Mouse (Mus musculus) granulocyte monocyte progenitor cell, adult 5-6 weeks (primary cell): ENCODE results near the gene Elobl. TPM values are rescaled to one million over a fixed set of nuclear protein-coding genes. Genes with fewer than 3 reads are reported as not detected.
"Not testable (repeated sequence)": the region's sequence is repeated elsewhere in the genome, so short reads cannot be mapped to it uniquely, and the experiment has no call there.

Source experiments
- ATAC-seq: replicated peaks from 2 replicates; pipeline ENCODE4 v1.8.0; 2016; ENCODE audit warnings: mild to moderate bottlenecking, moderate TSS enrichment, inconsistent platforms; ENCODE audit not compliant: poor library complexity, severe bottlenecking
- total RNA-seq, 2 experiments: library from RNA; stranded (forward) in 1 of 2; stranded (reverse) in 1 of 2; fragments of 200-712, 200-1000 nt in 1 of 2; fragments of >200 nt in 1 of 2; fragmentation: Nextera tagmentation in 1 of 2; gene quantifications; 2 replicates each; pipeline ENCODE4 v1.2.3; 2014 to 2017

The Elobl gene
- total RNA-seq (2014; fragmentation: Nextera tagmentation): not detected in 2 replicates
- total RNA-seq (2017): not detected in 2 replicates

DNA sequence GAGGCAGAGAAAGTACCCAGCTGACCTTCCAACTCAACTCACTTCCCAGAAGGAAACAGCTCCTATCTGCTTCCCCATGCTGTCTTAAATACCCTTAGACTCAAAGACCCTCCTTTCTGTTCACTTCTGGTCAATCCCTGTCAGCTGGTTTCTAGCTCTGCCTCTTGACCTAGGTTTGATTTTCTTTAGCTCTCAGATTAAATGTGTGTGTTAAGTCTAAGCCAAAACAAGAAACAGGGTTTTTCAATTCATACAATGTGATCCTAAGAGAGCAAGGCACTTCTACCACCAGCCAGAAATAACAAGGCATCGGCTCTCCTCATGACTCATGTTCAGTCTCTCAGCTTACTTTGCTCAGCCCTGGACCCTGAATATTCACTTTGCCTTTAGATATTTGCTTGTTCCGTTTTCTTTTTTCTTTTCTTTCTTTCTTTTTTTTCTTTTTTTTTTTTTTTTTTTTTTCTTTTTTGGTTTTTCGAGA lies at the start of gene Elobl:
Gene Elobl (minus strand): TSS at position 51 of the 481 bp plus-strand sequence.
- ATAC-seq: no peak

DNA sequence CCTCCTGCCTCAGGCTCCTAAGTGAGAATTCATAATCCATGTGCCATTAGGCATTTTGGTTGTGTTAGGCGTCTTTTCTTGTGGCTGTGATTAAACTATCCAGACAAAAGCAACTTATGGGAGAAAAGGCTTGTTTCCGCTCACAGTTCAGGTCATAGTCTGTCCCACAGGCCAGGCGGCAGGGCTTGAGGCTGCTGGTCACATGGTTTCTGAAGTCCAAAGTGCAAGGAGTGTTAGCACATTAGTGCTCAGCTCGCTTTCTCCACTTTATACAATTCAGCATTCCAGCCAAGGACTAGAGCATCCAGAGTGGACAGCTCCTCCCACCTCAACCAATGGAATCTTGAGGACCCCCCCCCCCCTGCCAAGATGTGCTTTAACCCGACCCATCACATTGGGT lies 45.5 kb upstream of the Elobl start:
- no peak for ATAC-seq

DNA sequence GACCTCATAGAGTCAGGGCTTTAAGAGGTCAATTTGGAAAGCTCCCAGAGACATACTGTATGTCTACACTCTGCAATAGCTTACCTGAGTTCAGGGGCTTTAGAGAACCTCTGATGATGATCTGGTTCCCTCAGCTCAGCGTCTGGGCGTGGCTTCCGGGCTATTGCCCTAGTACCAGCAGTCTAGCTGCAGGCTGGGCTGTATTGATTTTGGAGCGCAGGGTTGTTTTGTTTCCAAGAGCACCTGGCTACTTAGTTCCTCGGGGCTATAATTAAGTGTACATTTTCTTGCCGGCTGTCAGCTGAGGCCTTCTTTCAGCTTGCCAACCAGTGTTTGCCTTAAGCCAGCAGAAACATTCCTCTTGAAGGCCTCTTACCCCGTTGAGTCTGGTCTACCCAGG lies 42.8 kb upstream of the Elobl start:
- no peak for ATAC-seq

GRCm38 (mm10) chr11:89009066-89009465 lies 42.3 kb upstream of the Elobl start:
- no peak for ATAC-seq

DNA sequence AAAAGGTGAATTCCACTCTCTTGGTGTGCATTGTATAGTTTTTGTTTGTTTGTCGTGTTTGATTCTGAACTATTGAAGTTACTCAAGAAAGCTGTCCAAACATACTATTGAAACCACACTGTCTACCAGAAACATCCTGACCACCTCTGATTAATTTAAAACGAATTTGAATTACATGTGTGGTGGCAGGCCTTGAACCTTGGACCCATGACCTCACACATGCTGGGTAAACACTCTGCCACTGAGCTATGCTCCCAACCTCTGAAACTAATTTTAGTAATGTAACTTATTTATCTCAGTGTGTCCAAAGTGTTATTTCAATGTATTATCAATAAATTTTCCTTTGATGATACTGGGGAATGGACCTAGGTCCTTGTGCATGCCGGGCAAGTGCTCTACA lies 40.9 kb upstream of the Elobl start:
- no peak for ATAC-seq

- ATAC-seq: peak; percentile 88
Measured at GRCm38 (mm10) chr11:89006404-89006803, 39.7 kb upstream of the Elobl start.

- no peak for ATAC-seq
Measured at GRCm38 (mm10) chr11:89005473-89005872, 38.7 kb upstream of the Elobl start.

DNA sequence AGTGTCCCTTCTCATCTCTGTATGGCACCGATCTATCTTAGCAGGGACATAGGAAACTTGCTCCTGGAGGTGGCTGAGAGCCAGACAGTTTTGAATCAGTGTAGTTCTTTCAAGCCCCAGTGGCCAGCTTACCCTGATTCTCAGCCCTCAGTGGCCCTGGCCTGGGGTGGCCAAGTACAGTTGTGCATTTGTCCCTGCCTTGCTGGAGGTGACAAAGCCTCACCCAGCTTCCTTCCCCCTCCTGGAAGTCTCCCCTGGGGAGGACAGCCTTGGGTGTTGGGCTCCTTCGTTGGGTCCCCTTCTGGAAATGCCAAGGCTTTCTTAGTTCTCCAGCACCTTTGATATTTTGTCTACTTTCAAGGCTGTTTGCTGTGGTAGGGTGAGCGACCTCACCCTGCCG lies 37.0 kb upstream of the Elobl start:
- no peak for ATAC-seq

- ATAC-seq: no peak
Measured at GRCm38 (mm10) chr11:89003078-89003477, 36.3 kb upstream of the Elobl start.

- ATAC-seq: no peak
Measured at GRCm38 (mm10) chr11:89002621-89003020, 35.9 kb upstream of the Elobl start.

- no peak for ATAC-seq
Measured at GRCm38 (mm10) chr11:89002068-89002467, 35.3 kb upstream of the Elobl start.

DNA sequence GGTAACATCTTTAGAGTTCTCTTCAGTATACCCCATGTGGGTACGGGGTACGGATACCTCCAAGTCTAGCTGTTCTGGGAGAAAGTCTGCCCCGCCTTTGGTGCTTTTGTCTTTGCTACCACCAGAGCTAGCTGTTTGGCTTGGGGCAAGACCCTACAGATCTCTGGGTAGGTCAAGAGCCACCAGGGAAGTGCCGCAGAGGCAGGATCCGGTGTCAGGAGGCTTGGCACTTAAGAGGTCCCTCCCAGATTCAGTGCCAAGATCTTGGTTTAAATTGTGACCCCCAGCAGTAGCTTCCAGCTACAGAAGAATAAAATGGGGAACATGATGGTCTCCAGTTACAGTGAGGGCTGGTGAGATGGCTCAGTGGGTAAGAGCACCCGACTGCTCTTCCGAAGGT lies 34.8 kb upstream of the Elobl start:
- no peak for ATAC-seq

GRCm38 (mm10) chr11:89000527-89000819 lies 33.7 kb upstream of the Elobl start:
- ATAC-seq: peak; percentile 13; the same call in 1 of the 2 replicates

- ATAC-seq: no peak
Measured at GRCm38 (mm10) chr11:88999723-89000526, 33.2 kb upstream of the Elobl start.

DNA sequence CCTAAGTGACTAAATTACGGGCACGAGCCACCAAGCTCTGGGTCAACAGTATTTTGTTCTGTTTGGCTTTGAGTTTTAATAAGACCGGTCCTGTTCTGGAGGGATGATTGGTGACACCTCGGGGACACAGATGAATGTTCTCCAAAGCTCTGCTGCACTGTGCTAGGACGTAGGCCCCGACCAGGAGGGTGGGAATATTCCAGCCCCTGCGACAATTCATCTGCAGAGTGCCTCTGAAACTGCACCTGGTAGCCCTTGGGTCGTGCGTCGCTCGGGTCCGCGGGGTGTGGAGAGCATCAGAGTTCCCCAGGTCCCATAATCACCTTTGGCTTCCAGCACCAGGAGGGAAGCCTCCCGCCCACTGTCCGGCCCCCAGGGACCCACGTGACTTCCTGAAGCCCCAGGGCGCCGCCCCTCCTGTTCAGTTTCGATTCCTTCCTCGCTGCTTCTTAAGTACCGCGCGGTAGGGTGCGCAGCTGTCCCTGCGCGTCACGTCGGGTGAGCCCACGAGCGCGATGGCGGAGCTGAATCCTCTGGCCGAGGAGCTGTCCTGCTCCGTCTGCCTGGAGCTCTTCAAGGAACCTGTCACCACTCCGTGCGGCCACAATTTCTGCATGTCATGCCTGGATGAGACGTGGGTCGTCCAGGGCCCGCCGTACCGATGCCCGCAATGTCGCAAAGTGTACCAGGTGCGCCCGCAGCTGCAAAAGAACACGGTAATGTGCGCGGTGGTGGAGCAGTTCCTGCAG lies 32.4 kb upstream of the Elobl start, which contains the start of gene Trim25:
Gene Trim25 (plus strand): TSS at position 403 of the 749 bp plus-strand sequence.
- peak; percentile 87 for ATAC-seq

- ATAC-seq: no peak
Measured at GRCm38 (mm10) chr11:88998406-88998805, 31.7 kb upstream of the Elobl start.

DNA sequence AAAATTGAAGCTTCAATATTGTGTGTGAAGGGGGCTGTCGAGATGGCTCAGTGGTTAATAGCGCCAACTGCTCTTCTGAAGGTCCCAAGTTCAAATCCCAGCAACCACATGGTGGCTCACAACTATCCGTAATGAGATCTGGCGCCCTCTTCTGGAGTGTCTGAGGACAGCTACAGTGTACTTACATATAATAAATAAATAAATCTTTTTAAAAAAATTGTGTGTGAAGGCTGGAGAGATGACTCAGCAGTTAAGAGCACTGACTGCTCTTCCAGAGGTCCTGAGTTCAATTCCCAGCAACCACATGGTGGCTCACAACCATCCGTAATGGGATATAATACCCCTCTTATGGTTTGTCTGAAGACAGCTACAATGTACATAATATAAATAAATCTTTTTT lies 30.6 kb upstream of the Elobl start:
- ATAC-seq: not testable (repeated sequence)

GRCm38 (mm10) chr11:88996427-88996826 lies 29.7 kb upstream of the Elobl start:
- ATAC-seq: no peak

DNA sequence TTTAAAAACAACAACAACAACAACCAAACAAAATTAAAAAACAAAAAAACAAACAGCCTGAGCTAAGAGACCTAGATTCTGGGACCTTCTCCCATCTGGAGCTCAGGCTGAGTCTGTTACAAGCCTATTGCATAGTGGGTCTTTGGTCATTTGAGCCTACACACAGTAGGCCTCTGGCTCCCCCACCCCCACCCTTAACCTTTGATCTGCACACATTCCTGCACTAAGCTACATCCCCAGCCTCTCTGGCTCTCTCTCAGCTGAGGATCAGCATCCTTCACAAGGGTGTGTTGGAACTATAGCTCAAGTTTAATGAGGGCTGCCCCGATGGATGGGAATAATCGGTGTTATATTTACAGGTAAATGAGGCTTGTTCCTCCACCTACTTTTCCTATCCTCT lies 28.9 kb upstream of the Elobl start:
- no peak for ATAC-seq

GRCm38 (mm10) chr11:88994492-88994891 lies 27.8 kb upstream of the Elobl start:
- no peak for ATAC-seq

DNA sequence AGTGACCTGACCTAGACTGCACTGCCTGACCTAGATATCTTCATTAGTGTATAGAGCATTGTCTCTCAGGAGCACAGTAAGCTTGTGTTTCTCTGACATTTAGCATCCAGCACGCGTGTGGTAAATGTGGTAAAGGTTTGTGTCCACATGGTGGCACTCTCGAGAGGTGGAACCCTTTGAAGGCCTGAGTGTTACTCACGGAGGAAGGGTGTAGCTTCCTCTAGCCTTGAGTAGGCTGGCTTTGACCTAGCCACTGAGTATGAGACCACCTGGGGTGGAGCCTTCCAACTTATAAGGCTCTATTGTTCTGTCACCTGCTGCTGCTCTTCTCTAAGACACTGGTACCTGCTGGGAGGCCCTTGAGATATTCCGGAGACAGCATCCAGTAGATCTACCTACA lies 26.9 kb upstream of the Elobl start:
- peak; percentile 93 for ATAC-seq

DNA sequence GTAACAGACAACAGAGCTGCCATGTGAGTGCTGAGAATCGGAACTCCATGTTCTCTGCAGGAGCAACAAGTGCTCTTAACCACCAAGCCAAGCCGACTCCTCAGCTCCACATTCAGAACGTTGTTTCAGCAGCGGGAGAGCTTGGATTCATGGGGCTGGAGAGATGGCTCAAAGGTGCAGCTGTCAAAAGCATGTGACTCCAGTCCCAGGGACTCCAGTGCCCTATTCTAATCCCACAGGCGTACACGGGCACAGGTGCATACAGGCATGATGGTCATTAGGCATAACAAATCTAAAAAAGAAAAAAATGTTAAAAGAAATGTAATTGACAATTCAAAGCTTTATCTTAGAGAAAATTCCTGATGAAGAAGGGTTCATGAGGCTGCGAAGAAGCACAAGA lies 26.5 kb upstream of the Elobl start:
- no peak for ATAC-seq
